Mouse (Mus musculus): ENCODE measurements around the gene 1700003F12Rik.

1700003F12Rik gene

DNA sequence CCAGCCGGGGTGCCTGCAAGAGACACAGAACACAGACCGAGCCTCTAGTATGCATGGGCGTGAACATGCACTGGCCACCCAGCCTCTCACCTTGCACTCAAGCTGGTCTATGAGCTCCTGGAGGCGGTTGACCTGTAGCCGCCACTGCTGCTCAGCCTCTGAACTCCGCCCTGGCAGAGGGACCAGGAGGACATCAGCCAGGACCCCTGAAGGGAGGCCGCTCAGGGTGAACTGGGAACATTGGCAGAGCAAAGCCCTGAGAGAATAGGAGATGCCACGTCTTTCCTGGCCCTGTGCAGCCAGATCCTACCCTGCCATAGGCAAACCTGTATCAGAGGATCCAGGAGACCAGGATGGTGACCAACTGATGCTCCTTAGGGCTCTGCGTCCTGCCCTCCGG, at the start of gene 1700003F12Rik:
TSS of gene 1700003F12Rik (plus strand) at position 375 of the 400 bp plus-strand sequence.
- DNase-seq = no peak

DNA sequence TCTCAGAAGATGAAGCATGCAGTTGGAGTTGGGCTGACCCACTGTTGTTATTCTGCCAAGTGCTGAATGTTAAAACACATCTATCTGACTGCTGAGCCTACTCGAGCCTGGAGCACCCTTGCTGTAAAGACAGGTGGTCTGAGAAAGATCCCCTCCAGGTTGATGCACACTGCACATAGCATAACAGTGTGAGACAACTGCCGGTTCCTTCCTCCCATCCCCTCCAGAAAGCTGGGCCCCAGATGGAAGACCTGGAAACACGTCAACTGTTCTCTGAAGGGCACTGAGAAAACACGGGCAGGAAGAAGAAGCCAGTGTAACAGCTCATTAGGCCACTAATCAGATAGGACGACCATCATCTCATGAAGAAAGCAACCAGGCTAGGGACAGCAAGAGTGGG, 48.3 kb upstream of the 1700003F12Rik start:
- DNase-seq = no peak

DNA sequence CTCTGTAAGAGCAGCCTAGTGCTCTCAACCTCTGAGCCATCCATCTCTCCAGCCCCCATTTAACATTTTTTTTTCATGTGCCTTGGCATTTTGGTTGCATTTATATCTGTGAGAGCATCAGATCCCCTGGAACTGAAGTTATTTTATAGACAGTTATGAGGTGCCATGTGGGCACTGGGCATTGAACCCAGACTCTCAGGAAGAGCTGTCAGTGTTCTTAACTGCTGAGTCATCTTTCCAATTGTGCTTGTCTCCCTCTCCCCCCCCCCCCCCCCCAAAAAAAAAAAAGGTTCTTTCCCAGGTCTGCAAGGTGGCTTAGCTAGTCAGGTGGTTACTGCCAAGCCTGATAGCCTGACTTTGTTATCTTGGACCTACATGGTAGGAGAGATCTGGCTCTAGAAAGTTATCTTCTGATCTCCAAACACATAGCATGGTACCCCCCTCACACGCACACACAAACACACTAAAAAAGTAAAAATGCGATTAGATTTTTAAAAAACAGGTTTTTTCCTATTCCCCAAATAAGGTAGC, 47.1 kb upstream of the 1700003F12Rik start:
- DNase-seq = no peak

DNA sequence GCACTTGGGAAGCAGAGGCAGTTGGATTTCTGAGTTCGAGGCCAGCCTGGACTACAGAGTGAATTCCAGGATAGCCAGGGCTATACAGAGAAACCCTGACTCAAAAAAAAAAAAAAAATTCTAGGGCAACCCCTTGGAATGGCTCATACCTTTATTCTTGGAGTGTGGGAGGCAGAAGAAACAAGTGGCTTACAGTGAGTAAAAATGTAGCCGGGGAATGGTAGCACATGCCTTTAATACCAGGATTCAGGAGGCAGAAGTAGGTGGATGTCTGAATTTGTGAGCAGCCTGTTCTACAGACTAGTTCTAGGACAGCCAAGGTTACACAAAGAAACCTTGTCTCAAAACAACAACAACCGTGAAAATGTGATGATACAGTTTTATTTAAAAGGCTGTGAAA, 46.1 kb upstream of the 1700003F12Rik start:
- DNase-seq = no peak

DNA sequence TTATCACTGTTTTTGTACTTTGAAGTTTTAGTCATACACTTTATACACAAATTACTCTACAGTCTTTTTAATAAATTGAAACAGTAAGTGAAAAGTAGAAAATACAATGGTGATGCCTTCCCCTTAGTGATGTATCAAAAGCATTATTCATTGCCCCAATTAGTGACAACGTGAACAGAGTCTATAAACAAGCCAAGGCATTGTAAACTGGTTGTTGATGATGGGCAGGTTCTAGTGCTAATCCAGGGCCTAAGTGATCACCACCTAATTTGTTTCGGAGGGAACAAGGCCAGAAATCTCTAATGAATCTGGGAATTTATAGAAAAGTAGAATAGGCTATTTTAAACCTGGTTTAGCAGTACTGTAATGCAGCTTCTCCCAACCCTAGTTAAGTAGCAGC, 39.8 kb upstream of the 1700003F12Rik start:
- DNase-seq = no peak

DNA sequence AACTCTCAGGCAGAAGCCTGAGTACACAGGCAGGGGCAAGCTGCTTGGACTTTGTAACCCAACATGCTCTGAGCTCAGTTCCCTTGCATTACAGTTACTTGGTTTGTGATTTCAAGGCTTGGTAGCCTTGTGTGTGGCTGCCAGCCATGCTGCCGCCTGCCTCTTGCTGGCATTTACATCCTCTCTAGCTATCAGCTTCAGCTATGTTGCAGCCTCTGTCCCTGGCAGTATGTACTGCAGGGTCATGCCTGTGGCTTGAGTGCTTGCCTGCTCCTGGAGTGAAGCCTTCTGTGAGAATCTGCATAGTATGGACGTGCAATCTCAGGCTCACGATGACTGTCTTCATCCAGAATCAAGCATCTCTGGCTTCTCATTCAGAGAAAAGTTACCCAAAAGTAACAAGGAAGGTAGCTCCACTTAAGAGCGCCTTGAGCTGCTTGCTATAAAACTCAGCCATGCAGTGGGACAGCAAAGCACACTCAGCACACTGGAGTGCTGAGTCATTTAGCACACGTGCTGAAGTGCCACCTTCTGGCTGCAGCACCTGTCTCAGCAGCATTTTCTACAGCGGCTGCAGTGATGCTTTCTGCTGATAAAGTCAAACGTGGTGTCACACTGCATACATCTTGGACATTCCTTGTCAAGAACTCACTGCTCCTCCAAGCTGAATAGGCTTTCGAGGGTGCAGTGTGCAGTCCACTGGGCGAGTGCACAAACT, 39.2 kb upstream of the 1700003F12Rik start:
- DNase-seq = peak; percentile 37 to 53

DNA sequence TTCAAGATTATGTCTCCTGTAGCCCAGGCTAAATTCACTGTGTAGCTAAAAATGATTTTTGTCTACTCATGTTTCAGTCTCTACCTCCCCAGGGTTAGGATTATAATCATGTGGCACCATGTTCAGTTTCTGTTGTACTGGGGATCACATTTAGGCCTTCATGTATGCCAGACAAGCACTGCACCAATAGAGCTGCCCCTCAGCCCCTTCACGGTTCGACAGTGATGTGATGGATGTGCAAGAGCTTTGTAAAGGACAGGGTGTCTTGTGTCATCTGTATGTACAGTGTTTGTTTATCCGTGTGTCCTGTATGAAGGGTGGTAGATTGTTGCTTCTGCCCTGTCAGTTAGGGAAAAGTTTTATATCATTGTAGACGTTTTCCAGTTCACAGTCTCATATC, 38.4 kb upstream of the 1700003F12Rik start:
- no peak for DNase-seq

DNA sequence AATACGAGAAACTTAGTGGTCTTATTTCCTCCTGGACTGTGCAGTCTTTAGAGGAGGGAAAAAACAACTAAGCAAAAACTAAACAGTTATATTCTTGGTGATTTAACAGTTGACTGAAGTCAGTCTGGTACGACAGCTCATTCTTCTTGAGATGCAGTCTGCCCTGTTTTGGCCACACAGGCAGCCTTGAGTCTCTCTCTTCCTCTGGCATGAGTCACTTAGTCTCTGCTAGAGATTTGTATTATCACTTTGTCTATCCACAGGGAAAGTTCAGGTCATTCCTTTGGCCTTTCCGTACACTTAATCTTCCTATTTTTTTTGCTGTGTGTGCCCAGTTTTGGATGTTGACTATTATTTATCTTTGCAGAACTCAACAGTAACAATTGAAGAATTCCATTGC, 36.7 kb upstream of the 1700003F12Rik start:
- no peak for DNase-seq

DNA sequence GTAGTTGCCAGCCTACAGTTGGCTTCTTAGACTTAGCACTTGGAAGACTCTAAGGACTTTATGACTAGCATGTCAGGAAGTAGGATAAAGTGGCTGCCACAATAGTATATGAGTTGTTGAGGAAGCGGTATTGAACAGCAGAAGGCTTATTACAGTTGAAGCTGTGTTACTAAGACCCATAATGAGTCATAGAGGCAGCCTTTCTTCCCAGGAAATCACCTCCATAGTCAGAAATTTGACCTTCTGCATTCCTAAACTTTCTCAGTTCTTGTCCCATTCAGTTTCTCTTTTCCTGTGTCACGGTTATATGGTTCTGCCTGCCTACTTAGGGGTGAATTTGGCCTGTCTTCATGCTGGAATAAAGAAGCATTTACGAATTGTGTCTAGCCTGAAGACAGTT, 29.9 kb upstream of the 1700003F12Rik start:
- DNase-seq = no peak

DNA sequence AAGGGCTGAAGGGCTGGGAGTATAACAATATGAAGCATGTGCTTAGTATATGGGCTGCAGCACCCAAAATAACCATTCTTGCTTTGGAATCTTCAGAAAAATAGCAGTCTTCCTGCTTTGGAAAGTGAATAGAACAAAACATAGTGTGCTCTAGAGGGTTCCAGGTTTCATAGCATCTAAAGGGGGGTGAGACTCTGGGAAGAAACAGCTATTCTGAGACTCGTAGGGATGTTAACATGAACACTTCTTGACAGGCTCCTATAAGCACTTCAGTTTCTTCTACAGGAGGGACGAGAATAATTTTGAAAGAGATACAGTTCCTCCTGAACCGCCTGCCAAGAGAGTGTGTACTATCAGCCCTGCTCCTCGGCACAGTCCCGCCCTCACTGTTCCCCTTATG, 29.5 kb upstream of the 1700003F12Rik start:
- DNase-seq = no peak

DNA sequence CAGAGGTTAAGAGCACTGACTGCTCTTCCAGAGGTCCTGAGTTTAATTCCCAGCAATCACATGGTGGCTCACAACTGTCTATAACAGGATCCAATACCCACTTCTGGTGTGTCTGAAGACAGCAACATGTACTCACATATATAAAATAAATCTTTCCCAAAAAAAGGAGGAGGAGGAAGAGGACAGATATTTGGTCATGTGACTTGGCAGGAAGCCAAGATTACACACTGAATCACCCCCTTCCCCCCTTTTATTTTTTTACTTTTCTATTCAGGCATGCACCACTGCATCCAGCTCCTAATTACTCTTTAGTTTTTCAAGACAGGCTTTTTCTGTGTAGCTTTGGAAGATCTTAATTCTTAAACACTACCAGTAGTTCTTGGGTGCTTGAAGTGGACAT, 25.4 kb upstream of the 1700003F12Rik start:
- DNase-seq = no peak

DNA sequence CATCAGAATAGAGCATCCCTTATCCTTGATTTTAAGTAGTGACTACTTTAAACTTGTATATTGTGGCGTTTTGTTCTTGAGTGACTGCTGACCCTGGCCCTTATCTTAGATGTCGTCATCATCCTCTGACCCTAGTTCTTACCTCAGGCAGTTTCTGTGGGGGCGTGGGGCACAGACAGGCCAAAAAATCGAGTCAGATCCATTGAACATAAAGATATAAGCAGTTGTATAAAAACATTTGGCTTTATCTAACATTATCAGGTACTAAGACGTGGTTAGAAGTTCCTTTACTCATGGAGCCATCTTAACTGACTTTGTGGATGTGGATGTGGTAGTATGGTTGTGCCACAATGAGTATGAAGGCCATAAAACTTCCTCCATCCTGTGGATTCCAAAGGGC, 24.6 kb upstream of the 1700003F12Rik start:
- no peak for DNase-seq

DNA sequence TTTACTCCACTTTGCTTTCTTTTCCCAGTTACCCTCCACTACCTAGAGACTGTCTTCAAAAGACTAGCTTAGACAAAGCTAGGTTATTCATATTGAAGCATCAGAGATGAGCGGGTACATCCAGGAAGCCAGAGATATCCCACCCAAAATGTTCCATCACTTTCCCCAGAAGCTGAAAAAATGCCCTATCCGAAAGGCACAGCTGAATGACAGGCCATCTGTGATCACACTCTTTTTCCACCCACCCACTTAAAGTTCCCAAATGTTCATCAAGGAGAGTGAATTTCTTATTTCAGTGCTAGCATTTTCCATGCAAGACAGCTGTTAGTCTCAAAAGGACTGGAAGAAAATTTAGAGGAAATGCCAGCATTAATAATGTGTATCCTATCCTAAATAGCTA, 21.6 kb upstream of the 1700003F12Rik start:
- DNase-seq = no peak

DNA sequence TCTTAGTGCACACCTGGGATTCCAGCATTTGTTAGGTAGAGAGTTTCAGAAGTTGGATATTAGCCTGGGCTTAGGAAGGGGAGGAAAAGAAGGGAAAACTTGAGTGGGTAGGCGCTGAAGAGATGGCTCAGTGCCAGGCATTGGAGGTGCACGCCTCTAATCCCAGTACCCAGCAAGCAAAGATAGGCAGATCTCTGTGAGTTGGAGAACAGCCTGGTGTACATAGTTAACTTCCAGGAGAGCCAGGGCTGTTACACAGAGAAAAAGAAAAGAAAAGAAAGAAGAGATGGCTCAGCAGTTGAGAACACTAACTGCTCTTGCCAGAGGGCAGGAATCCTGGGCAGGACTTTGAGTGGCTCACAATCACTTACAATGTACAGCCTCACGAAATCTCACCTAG, 20.4 kb upstream of the 1700003F12Rik start:
- no peak for DNase-seq

DNA sequence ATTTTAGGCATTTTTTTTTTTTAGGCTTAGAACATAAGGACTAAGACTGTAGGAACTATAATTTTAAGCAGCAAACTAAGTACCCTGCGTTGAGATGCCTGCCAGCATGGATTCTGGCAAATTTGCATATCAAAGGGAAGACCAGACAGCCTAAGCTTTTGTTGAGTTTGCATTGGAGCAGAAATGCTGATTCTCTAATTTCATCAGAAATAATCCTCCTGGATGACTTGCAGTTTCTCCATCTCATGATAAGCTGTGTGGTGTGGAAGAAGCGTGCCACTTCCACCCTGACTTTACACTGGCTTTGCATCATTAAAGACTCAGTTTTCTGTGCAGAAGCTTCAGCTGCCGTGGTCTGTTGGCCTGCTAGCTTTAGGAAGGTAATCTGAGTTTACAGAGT, 14.0 kb upstream of the 1700003F12Rik start:
- no peak for DNase-seq

DNA sequence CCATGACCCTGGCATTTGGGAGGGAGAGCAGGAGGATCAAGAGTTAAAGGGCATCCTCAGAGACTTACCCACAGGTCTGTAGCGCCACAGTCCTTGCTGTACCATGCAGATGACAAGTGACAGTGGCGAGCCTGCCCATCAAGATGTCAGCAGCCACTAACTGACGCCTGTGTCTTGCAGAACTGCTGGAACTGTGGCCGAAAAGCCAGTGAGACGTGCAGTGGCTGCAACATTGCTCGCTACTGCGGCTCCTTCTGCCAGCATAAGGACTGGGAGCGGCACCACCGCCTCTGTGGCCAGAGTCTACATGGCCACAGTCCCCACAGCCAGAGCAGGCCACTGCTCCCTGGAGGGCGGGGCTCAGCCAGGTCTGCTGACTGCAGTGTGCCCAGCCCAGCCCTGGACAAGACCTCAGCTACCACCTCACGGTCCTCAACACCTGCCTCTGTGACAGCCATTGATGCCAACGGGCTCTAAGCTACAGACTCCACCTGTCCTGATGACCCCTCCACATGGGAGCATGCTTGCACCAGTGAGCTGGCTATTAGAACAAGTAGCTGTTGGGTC, 12.1 kb upstream of the 1700003F12Rik start:
- no peak for DNase-seq

DNA sequence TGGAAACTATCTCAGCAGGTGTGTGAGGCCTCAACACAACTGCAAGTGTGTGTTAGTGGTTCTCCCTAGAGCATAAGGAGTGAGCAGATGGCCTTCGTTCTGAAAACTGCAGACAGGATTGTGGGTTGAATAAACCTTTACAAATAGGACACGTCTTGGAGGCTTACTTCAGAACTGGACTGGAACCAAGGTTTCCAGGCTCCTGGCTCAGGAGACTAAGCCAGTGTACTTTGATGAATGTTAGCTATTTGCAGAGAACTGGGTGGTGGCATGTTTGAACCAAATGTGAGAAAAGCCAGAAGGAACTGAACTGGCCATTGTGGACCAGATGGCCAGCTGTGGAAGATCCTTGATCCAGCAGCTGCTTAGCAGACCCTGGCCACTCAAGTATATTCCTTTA, 8.6 kb upstream of the 1700003F12Rik start:
- no peak for DNase-seq

DNA sequence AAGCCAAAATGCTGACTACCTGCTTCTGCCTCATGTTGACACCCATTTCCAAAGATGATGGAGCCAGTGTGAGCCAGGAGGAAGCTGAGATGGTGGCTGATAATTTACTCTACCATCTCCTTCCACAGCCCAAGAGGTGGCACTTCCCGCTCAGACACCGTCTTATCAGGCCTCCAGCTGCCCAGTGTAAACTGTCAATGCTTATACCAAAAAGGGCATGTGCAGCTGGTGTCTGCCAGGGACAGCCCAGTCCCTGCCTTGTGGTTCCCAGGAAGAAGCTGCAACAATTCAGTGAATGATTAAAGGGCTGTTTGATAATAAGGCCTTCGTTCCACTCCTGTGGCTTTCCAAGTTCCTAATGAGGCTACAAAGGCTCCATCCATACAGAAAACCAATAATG, 8.2 kb upstream of the 1700003F12Rik start:
- no peak for DNase-seq

DNA sequence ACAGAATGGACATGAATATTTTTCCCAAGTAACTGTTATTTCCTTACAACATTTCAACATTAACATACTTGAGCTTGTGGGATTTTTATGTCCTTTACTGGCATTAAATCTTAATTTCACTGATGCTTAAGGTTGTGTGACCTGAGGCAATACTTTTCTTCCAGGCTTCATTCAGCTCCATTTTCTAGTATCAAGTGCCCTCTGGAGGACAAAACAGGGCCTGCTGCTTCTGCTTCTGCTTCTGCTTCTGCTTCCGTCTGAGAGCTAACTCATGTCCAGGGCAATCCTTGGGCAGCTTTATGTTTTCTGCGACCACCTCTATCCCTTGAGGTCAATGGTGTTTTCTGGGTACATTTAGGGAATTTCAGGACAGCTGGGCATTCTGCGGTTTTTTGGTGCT, 7.2 kb upstream of the 1700003F12Rik start:
- DNase-seq = peak; percentile 28 to 68

DNA sequence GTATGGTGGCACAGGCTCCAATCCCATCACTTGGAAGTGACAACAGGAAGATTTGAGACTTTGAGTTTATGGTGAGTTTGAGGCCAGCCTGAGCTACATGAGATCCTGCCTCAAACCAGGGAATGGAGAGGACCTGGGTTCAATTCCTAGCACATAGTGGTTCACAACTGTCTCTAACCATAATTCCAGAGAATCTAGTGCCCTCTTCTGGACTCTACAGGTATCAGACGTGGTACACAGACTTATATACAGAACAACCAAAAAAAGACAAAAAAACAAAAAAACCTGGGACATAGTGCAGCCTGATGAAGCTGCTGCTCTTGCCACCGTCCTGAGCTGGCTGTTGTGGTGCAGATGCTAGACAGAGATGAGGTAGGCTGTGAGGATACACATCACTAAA, 5.3 kb upstream of the 1700003F12Rik start:
- DNase-seq = no peak

DNA sequence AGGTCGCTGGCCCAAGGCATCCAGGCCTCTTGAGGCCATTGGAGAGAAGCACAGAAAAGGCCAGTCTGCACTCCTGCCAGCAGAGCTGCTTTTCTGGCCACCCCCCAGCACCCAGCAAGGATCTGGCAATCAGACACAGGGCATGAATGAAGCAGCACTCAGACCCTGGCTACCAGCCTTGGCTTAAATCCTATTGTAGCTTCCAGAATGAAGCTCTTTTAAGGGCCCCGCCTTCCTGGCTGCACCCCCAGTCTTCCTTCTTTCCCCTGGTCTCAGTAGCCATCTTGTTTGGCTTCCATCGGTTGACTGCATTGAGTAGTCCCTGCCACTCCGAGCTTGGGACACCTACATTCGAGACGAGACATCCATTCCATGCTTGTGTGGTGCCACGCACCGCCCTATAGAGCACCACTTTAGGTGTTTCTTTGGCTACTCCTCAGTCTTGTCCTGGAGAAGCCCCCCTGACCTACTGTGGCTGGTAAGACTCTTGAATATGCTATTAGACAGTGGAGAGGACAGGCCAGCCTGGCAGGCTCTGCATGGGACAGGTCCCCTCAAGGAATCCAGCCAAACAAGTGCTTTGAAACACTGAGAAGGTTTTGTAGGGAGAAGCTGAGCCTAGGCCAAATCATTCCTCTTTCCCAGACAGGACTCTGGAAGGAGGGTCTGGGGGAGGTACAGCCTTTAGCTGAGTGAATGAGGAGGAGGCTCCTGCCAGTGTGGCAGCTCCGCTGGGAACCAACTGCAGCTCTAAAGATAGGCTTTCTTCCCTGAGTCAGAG, 3.1 kb upstream of the 1700003F12Rik start:
- no peak for DNase-seq

DNA sequence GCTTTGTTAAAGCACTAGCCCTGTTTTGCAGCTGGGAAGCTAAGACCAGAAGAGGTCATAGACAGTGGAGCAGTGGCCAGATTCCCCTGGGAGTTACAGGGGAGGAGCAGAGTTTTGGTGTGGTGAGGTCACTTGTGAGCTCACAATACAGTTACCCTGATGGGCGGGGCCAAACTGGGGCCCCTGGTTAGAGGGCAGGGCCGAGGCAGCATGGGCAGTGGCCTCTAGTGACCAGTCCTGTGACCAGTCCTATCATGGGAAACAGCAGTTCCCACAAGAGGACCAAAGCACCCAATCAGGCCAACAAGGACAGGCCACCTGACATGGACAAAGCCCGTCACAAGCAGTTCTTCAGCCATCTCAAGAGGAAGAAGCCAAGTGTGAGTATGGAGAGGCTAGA, 1.8 kb downstream of the 1700003F12Rik start:
- DNase-seq = peak in 1 of 2 experiments; percentile 29

DNA sequence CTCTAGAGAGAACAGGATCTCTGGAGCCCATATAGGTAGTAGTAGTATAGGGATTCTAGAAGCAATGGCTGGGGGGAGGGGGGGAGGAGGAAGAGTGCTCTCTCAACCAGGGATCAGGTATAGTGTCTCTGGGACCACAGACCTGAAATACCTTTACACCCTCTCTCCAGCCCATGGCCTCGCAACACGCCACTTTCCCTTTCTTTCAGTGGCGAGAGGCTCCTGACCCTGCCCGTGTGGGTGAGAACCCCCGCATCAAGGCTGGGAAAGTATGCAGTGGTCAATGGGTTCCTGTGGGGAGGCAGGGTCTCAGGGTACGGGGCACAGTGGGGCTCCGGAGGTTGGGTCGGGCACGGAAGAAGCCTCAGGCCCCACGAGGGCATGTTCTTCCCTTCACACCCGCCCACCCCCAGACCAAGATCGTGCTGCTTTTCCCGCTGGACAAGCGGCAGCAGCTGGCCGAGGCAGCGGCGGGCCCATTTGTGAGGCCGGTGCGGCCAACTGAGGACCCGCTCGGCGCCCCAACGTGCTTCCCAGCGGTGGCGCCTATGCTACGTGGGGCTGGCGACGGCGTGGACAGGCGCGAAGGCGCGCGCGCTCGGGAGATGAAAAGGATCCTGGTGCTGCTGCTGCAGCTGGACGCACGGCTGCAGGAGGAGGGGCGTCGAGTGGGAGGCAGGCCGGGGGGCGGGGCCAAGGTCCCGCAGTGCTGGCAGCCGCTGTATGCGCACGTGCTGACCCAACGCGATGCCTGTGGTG, 2.4 kb downstream of the 1700003F12Rik start:
- DNase-seq = peak; percentile 53 to 82

All from kidney, postnatal 36 days (tissue).